Mouse (Mus musculus): ENCODE measurements at regions not wholly inside any gene's neighbourhood (a gene's known extent, or its start where the extent isn't known, plus 50 kb on each side); places are given as distances from the start of the nearest gene placed in this dataset.

DNA sequence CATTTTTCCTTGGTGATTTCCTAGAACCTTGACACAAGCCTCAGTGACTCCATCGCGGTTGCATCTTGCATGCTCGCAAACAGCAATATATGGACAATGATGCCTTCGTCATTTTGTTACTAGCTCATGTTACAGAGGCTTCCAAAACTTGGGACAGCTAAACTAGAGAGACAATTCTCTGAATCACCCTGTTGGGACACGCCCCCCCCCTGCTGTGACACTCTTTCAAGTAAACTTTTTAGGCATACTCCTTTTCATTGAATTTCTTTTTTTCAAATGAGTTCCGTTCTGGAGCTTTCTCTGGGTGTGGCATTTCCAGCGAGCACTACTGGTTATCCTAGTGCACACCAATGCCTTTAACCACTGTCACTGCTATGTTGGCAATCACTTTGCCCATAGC, 274.5 kb upstream of the Fbxl7 start:
- no peak for ATAC-seq
- Histone ChIP-seq H3K9me3 (ENCODE audit: control insufficient read depth, low read length) (no peaks in the 10 kb centered on the region), H3K9ac (replicated peaks; ENCODE audit: low read depth, low read length) (no peak overlapping the region), H3K4me3 (replicated peaks; ENCODE audit: low read length) (no peak overlapping the region), H3K4me2 (ENCODE audit: low read length) (no peak overlapping the region), H3K27me3 (replicated peaks; ENCODE audit: control insufficient read depth, insufficient read depth, low read length) (no peaks in the 10 kb centered on the region), H3K36me3 (ENCODE audit: control insufficient read depth, insufficient read depth) (no peaks in the 10 kb centered on the region), H3K4me1 (replicated peaks; ENCODE audit: control insufficient read depth, insufficient read depth, low read length) (no peaks in the 10 kb centered on the region), H3K27ac (ENCODE audit: low read length) (no peak overlapping the region)
- WGBS = 87% methylated on average over 7 of the region's 7 CpGs

DNA sequence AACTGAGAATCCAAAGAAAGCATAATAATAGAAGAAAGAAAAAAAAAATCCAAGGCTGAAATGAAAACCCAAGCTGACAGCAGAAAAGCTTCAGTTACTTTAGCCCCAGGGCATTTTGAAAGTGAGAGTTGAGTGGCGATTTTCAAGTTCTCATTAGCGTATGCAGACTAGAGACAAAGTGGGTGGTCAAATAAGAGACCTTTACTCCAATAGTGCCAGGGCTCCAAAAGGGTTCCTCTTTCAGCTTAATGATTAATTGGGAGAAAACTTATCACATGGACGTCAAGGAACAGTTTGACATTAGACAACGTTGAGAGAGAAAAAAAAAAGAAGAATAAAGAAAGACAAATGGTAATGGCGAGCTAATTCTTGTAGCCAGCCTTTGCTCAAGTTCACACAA, 278.1 kb upstream of the Fbxl7 start:
- H3K27ac ChIP-seq (ENCODE audit: low read length) = no peak overlapping the region
- no peak overlapping the region for H3K4me3 ChIP-seq (replicated peaks; ENCODE audit: low read length)
- H3K36me3 ChIP-seq (ENCODE audit: control insufficient read depth, insufficient read depth) = no peaks in the 10 kb centered on the region
- ATAC-seq = peak; percentile 55; the same call in 1 of the 2 replicates
- 0 out of 2 replicates have a peak, but pooled peaks cover 4% of the 10 kb centered on the region for H3K4me1 ChIP-seq (replicated peaks; ENCODE audit: control insufficient read depth, insufficient read depth, low read length)
- no peaks in the 10 kb centered on the region for H3K27me3 ChIP-seq (replicated peaks; ENCODE audit: control insufficient read depth, insufficient read depth, low read length)
- WGBS = 5% methylated on average over 5 of the region's 5 CpGs
- no peak overlapping the region for H3K9ac ChIP-seq (replicated peaks; ENCODE audit: low read depth, low read length)
- no peaks in the 10 kb centered on the region for H3K9me3 ChIP-seq (ENCODE audit: control insufficient read depth, low read length)
- no peak overlapping the region for H3K4me2 ChIP-seq (ENCODE audit: low read length)

DNA sequence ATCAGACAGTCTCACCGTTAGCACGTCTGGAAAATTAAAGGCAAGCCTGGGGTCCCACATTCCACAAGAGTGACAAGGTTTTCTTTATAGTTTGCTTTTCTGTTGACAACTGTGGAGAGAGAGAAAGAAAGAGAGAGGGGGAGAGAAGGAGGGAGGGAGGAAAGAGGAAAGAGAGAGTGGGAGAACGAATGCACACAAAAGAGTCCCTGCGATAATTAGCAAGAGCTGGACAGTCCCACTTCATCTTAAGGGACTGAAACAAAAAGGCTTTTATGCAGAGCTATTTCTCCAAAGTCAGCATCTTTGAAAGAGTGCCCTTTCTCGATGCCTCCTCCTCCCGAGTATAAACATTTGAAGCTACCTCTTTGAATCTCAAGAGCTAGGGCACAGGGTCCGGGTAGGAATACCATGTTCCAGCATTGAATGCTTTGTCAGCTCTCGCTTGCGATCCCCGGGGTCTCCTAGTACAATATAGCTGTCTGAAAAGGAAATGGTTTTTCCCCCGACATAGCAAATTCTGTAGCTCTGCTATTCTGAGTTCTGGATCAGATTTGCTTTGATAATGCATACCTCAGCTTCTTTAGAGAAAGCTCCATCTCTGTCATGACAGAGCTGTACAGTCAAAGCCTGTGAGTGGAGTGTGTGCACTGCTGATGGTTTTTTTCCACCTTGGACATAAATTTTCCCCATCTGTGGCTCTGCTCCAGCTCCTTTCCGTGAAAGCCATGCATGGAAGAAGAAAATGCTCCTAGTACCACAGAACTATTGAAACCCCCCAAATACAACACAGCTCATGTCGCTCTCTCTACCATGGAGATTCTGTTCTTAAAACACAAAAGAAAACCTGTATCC, 282.9 kb upstream of the Fbxl7 start:
- no peaks in the 10 kb centered on the region for H3K27me3 ChIP-seq (replicated peaks; ENCODE audit: control insufficient read depth, insufficient read depth, low read length)
- H3K9ac ChIP-seq (replicated peaks; ENCODE audit: low read depth, low read length) = no peak overlapping the region
- no peak overlapping the region for H3K27ac ChIP-seq (ENCODE audit: low read length)
- no peaks in the 10 kb centered on the region for H3K36me3 ChIP-seq (ENCODE audit: control insufficient read depth, insufficient read depth)
- WGBS = 17% methylated on average over 13 of the region's 13 CpGs
- H3K9me3 ChIP-seq (ENCODE audit: control insufficient read depth, low read length) = no peaks in the 10 kb centered on the region
- H3K4me2 ChIP-seq (ENCODE audit: low read length) = peak overlapping the region; percentile 35
- ATAC-seq = no peak
- 0 out of 2 replicates have a peak, but pooled peaks cover 4% of the 10 kb centered on the region for H3K4me1 ChIP-seq (replicated peaks; ENCODE audit: control insufficient read depth, insufficient read depth, low read length)
- no peak overlapping the region for H3K4me3 ChIP-seq (replicated peaks; ENCODE audit: low read length)

DNA sequence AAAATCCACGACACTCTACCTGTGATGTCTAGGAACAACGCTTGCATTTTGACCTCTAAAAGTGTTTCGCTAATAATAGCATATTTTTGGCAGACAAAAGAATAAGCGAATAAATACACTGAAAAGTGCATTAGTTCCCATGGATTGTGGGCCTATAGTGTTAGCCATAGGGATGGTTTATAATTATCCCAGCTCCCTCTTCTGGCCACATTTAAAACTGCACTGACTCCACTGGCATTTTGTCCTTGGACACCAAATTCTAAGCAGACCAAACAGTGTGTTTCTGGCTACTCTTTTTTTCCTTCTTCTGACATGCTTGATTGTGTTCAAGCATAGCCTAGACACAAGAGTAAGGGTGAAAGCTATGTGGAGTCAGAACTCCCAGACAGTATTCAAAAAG, 276.8 kb upstream of the Ank start:
- Histone ChIP-seq H3K4me3 (replicated peaks; ENCODE audit: low read length) (no peak overlapping the region), H3K27ac (ENCODE audit: low read length) (no peak overlapping the region), H3K4me1 (replicated peaks; ENCODE audit: control insufficient read depth, insufficient read depth, low read length) (no peaks in the 10 kb centered on the region), H3K9me3 (ENCODE audit: control insufficient read depth, low read length) (no peaks in the 10 kb centered on the region), H3K4me2 (ENCODE audit: low read length) (no peak overlapping the region), H3K9ac (replicated peaks; ENCODE audit: low read depth, low read length) (no peak overlapping the region), H3K27me3 (replicated peaks; ENCODE audit: control insufficient read depth, insufficient read depth, low read length) (no peaks in the 10 kb centered on the region), H3K36me3 (ENCODE audit: control insufficient read depth, insufficient read depth) (no peaks in the 10 kb centered on the region)
- peak; percentile 59 for ATAC-seq
- 44% methylated on average over 4 of the region's 4 CpGs for WGBS

DNA sequence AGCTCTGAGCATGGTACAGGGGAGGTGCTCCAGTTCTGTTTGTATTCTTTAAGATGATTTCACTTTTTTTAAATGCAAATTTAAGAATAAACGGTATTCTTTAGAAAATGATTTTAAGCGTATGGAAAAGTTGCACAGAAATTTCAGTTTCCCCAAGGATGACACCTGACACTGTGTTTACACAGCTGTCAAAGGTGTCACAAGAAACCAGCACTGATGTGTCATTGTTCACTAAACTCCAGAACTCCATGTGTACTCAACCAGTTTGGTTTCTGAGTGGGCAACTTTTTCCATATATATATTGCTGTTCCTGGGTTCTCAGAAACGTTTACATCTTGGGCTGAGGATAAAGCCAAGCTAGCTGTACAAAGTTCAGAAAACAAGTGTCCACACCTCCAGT, 265.0 kb upstream of the Ank start:
- Histone ChIP-seq H3K4me2 (ENCODE audit: low read length) (no peak overlapping the region), H3K9ac (replicated peaks; ENCODE audit: low read depth, low read length) (no peak overlapping the region), H3K9me3 (ENCODE audit: control insufficient read depth, low read length) (no peaks in the 10 kb centered on the region), H3K4me3 (replicated peaks; ENCODE audit: low read length) (no peak overlapping the region), H3K36me3 (ENCODE audit: control insufficient read depth, insufficient read depth) (no peaks in the 10 kb centered on the region), H3K4me1 (replicated peaks; ENCODE audit: control insufficient read depth, insufficient read depth, low read length) (no peaks in the 10 kb centered on the region), H3K27me3 (replicated peaks; ENCODE audit: control insufficient read depth, insufficient read depth, low read length) (no peaks in the 10 kb centered on the region), H3K27ac (ENCODE audit: low read length) (no peak overlapping the region)
- WGBS = 85% methylated on average over 3 of the region's 3 CpGs
- ATAC-seq = no peak

DNA sequence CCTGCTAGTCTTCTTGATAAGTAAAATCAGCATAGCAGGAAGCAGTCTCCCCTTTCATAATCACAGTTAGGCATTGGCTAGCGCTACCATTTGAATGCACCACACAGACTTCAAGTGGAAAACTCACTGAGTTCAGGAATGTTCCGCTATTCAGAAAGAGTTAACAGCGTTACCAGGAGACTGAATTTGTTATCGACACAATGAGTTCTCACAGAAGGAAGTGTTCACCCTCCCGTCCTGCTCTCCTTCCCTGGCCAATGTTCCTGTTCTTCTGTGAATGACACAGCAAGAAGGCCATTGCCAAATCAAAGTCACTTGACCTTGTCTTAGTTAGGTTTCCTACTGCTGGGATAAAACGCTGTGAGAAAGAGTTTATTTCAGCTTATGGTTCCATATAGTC, 261.6 kb upstream of the Ank start:
- no peak overlapping the region for H3K4me3 ChIP-seq (replicated peaks; ENCODE audit: low read length)
- no peak overlapping the region for H3K27ac ChIP-seq (ENCODE audit: low read length)
- no peaks in the 10 kb centered on the region for H3K27me3 ChIP-seq (replicated peaks; ENCODE audit: control insufficient read depth, insufficient read depth, low read length)
- H3K9me3 ChIP-seq (ENCODE audit: control insufficient read depth, low read length) = no peaks in the 10 kb centered on the region
- ATAC-seq = no peak
- no peak overlapping the region for H3K9ac ChIP-seq (replicated peaks; ENCODE audit: low read depth, low read length)
- no peaks in the 10 kb centered on the region for H3K4me1 ChIP-seq (replicated peaks; ENCODE audit: control insufficient read depth, insufficient read depth, low read length)
- no peaks in the 10 kb centered on the region for H3K36me3 ChIP-seq (ENCODE audit: control insufficient read depth, insufficient read depth)
- H3K4me2 ChIP-seq (ENCODE audit: low read length) = no peak overlapping the region
- 50% methylated on average over 6 of the region's 6 CpGs for WGBS

DNA sequence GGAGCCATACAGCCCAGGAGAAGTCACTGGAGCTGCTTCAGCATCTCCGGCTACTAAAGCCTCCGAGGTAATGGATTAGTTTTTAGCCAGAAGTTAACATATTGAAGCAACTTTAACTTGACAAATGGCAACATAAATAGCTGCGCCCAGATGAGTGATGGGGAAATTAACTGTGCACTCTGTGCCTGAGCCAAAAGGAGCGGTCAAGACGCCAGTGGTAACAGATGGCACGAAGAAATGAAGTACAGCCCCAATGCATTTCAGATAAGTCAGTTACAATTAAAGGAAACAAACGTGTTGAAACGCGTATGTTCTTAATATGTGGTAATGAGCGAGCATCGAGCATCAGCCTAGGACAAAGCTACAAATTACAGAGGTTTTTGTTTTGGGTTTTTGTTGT, 259.0 kb upstream of the Ank start:
- no peaks in the 10 kb centered on the region for H3K27me3 ChIP-seq (replicated peaks; ENCODE audit: control insufficient read depth, insufficient read depth, low read length)
- H3K27ac ChIP-seq (ENCODE audit: low read length) = no peak overlapping the region
- H3K4me2 ChIP-seq (ENCODE audit: low read length) = no peak overlapping the region
- H3K9me3 ChIP-seq (ENCODE audit: control insufficient read depth, low read length) = no peaks in the 10 kb centered on the region
- H3K9ac ChIP-seq (replicated peaks; ENCODE audit: low read depth, low read length) = no peak overlapping the region
- no peaks in the 10 kb centered on the region for H3K36me3 ChIP-seq (ENCODE audit: control insufficient read depth, insufficient read depth)
- 72% methylated on average over 11 of the region's 11 CpGs for WGBS
- no peak overlapping the region for H3K4me3 ChIP-seq (replicated peaks; ENCODE audit: low read length)
- H3K4me1 ChIP-seq (replicated peaks; ENCODE audit: control insufficient read depth, insufficient read depth, low read length) = no peaks in the 10 kb centered on the region
- ATAC-seq = peak; percentile 36; the same call in 1 of the 2 replicates

DNA sequence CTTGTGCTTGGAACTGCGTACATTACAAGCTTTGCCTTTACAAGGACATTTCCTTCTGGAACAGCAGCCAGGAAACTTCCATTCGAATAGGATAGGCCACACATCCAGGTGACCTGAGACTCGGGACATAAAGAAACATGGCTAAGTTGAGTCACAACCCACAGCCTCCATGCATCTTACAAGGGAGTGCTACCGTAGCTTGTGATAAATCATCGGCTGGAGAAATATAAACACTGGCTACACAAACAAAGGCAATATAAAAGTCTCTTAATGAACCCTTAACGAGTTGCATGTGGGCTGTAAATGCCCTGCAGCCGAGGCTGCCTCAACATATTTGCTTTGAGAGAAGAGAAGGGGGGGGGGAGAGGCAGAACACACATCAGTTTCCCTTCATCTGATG, 250.1 kb upstream of the Ank start:
- no peaks in the 10 kb centered on the region for H3K9me3 ChIP-seq (ENCODE audit: control insufficient read depth, low read length)
- no peaks in the 10 kb centered on the region for H3K4me1 ChIP-seq (replicated peaks; ENCODE audit: control insufficient read depth, insufficient read depth, low read length)
- H3K4me2 ChIP-seq (ENCODE audit: low read length) = no peak overlapping the region
- H3K4me3 ChIP-seq (replicated peaks; ENCODE audit: low read length) = no peak overlapping the region
- no peaks in the 10 kb centered on the region for H3K27me3 ChIP-seq (replicated peaks; ENCODE audit: control insufficient read depth, insufficient read depth, low read length)
- no peaks in the 10 kb centered on the region for H3K36me3 ChIP-seq (ENCODE audit: control insufficient read depth, insufficient read depth)
- no peak overlapping the region for H3K9ac ChIP-seq (replicated peaks; ENCODE audit: low read depth, low read length)
- 49% methylated on average over 7 of the region's 7 CpGs for WGBS
- no peak for ATAC-seq
- H3K27ac ChIP-seq (ENCODE audit: low read length) = no peak overlapping the region

DNA sequence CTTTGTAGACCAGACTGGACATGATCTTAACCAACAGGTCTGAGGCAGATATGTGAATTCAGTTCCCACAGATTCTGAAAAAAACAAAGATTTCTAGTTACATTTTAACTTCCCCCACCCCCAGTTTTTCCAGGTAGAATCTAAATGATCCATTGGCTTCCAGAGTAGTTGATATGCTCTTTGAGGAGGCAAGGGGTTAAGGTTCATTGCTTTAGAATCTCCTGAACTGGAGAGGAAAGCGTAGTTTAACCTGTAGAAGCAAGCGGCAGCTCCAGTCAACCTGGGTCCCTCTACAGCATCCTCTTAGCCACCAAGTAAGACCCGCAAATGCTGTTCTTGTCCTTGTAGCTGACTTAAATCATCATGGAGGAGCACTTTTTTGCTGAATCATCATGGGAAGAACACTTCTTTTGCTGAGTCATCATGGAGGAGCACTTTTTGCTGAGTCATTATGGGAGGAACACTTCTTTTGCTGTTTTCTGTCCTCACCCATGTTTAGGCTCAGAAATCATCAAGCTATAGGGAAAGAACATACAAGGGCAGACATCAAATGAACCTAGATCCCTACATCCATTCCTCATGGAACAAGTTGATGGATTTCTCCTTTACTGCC, 247.2 kb upstream of the Ank start:
- no peaks in the 10 kb centered on the region for H3K36me3 ChIP-seq (ENCODE audit: control insufficient read depth, insufficient read depth)
- no peak overlapping the region for H3K4me3 ChIP-seq (replicated peaks; ENCODE audit: low read length)
- H3K9me3 ChIP-seq (ENCODE audit: control insufficient read depth, low read length) = no peaks in the 10 kb centered on the region
- H3K4me2 ChIP-seq (ENCODE audit: low read length) = no peak overlapping the region
- no peaks in the 10 kb centered on the region for H3K27me3 ChIP-seq (replicated peaks; ENCODE audit: control insufficient read depth, insufficient read depth, low read length)
- H3K9ac ChIP-seq (replicated peaks; ENCODE audit: low read depth, low read length) = no peak overlapping the region
- H3K4me1 ChIP-seq (replicated peaks; ENCODE audit: control insufficient read depth, insufficient read depth, low read length) = no peaks in the 10 kb centered on the region
- WGBS = 97% methylated on average over 3 of the region's 3 CpGs
- H3K27ac ChIP-seq (ENCODE audit: low read length) = no peak overlapping the region
- ATAC-seq = no peak

Data from forebrain, embryonic 16.5 days (tissue).